ENCODE assay signal across 9 mouse cellular contexts in genomic region chr13:97282051-97282910, GRCm38 (mm10). TPM values are rescaled to one million over a fixed set of nuclear protein-coding genes. Genes with fewer than 3 reads are reported as not detected.
DNase-seq lines count a peak whose midpoint lies in the region; ATAC-seq and TF ChIP-seq lines count a peak whose summit lies in the region.
"Had no signal": no experiment of that assay in that cellular context is flagged by ENCODE, and none has a peak within 500 bp of the region (broad histone marks: within the 10 kb centered on the region; RNA-seq: fewer than 3 reads in every experiment).

No protein-coding gene starts in this region.

- WGBS in forebrain, embryonic 13.5 days, result 16% methylated on average over 26 of the region's 26 CpGs
- WGBS in limb, embryonic 14.5 days, result 12% methylated on average over 26 of the region's 26 CpGs
- WGBS in neural tube, embryonic 15.5 days, result 30% methylated on average over 26 of the region's 26 CpGs

- no peaks in the 10 kb centered on the region for H3K36me3 ChIP-seq in forebrain, embryonic 13.5 days (ENCODE audit: poor library complexity, severe bottlenecking)
- H3K36me3 ChIP-seq in limb, embryonic 14.5 days (ENCODE audit: control insufficient read depth, insufficient read depth, low read length), result no peaks in the 10 kb centered on the region
- no peaks in the 10 kb centered on the region for H3K36me3 ChIP-seq in neural tube, embryonic 15.5 days

- intact Hi-C loops in left cerebral cortex, adult 2 months (cut with DNase I), result no loop called here
- intact Hi-C loops in left cerebral cortex, postnatal 4 days (cut with DNase I), result no loop called here

- no peak for DNase-seq in left cerebral cortex, adult 2 months (ENCODE audit: extremely low spot score in 1 of 2, low spot score in 2 of 2)
- no peak for DNase-seq in left cerebral cortex, postnatal 4 days
- peak; percentile 30 for DNase-seq in limb, embryonic 14.5 days (ENCODE audit: low spot score)
- DNase-seq in B cell, adult 2 months, result no peak

- H3K4me2 ChIP-seq in forebrain, embryonic 13.5 days, result peak overlapping the region; percentile 56
- peak overlapping the region; percentile 51 for H3K4me2 ChIP-seq in limb, embryonic 14.5 days (replicated peaks; ENCODE audit: low read depth, low read length, severe bottlenecking)
- peak overlapping the region; percentile 53 for H3K4me2 ChIP-seq in neural tube, embryonic 15.5 days

- no peak for TF ChIP-seq CTCF in left cerebral cortex, adult 2 months (IDR thresholded peaks at IDR 0.05)

- H3K4me3 ChIP-seq in left cerebral cortex, adult 2 months, result 0 out of 2 replicates have a peak overlapping the region, but pooled peaks have one; percentile 17
- H3K4me3 ChIP-seq in forebrain, embryonic 13.5 days, result peak overlapping the region; percentile 25
- H3K4me3 ChIP-seq in limb, embryonic 14.5 days (replicated peaks; ENCODE audit: low read length), result peak overlapping the region; percentile 28
- peak overlapping the region; percentile 21 for H3K4me3 ChIP-seq in neural tube, embryonic 15.5 days (replicated peaks)
- H3K4me3 ChIP-seq: megakaryocyte, embryonic 14.5 days had no signal

- peak; percentile 62 for ATAC-seq in forebrain, embryonic 13.5 days
- ATAC-seq in limb, embryonic 14.5 days (ENCODE audit: low FRiP score, low read depth), result no peak
- no peak for ATAC-seq in neural tube, embryonic 15.5 days (ENCODE audit: low FRiP score)
- no peak for ATAC-seq in erythroid progenitor cell, adult 5-6 weeks (replicated peaks; ENCODE audit: low FRiP score, poor library complexity, severe bottlenecking)
- no peak for ATAC-seq in megakaryocyte-erythroid progenitor cell, adult 5-6 weeks (replicated peaks; ENCODE audit: low FRiP score, low TSS enrichment, poor library complexity, severe bottlenecking)

- peaks cover 4% of the 10 kb centered on the region; the same call in 1 of the 2 replicates for H3K27me3 ChIP-seq in forebrain, embryonic 13.5 days
- H3K27me3 ChIP-seq in limb, embryonic 14.5 days (ENCODE audit: control insufficient read depth, insufficient read depth, low read length), result 0 out of 2 replicates have a peak, but pooled peaks cover 10% of the 10 kb centered on the region
- H3K27me3 ChIP-seq in neural tube, embryonic 15.5 days (replicated peaks), result peaks cover 3% of the 10 kb centered on the region; the same call in 1 of the 2 replicates

- peak overlapping the region; percentile 46 for H3K9ac ChIP-seq in forebrain, embryonic 13.5 days
- H3K9ac ChIP-seq in limb, embryonic 14.5 days (ENCODE audit: low read depth, low read length, severe bottlenecking), result 0 out of 2 replicates have a peak overlapping the region, but pooled peaks have one; percentile 32
- no peak overlapping the region for H3K9ac ChIP-seq in neural tube, embryonic 15.5 days (replicated peaks)

- TF ChIP-seq POLR2A in limb, embryonic 14.5 days (IDR thresholded peaks at IDR 0.05; ENCODE audit: borderline replicate concordance, extremely low read depth, insufficient read depth, insufficient read length), result no peak

- H3K4me1 ChIP-seq in forebrain, embryonic 13.5 days, result peaks cover 16% of the 10 kb centered on the region
- peaks cover 6% of the 10 kb centered on the region; the same call in 1 of the 2 replicates for H3K4me1 ChIP-seq in limb, embryonic 14.5 days (ENCODE audit: control insufficient read depth, insufficient read depth, low read length)
- H3K4me1 ChIP-seq in neural tube, embryonic 15.5 days, result peaks cover 10% of the 10 kb centered on the region
- H3K4me1 ChIP-seq: megakaryocyte, embryonic 14.5 days had no signal

- H3K27ac ChIP-seq in left cerebral cortex, adult 2 months, result no peak overlapping the region
- H3K27ac ChIP-seq in forebrain, embryonic 13.5 days, result no peak overlapping the region
- H3K27ac ChIP-seq in limb, embryonic 14.5 days (replicated peaks; ENCODE audit: low read depth, low read length), result no peak overlapping the region
- no peak overlapping the region for H3K27ac ChIP-seq in neural tube, embryonic 15.5 days (replicated peaks)

- no peaks in the 10 kb centered on the region for H3K9me3 ChIP-seq in forebrain, embryonic 13.5 days (replicated peaks)
- no peaks in the 10 kb centered on the region for H3K9me3 ChIP-seq in limb, embryonic 14.5 days (ENCODE audit: control insufficient read depth, low read length)
- H3K9me3 ChIP-seq in neural tube, embryonic 15.5 days (replicated peaks), result no peaks in the 10 kb centered on the region

RNA-seq across cellular contexts. Expression of gene Enc1, which starts 41.4 kb away (rescaled TPM):
- 100 to 1,000 TPM; 653 to 683 TPM for total RNA-seq in left cerebral cortex, adult 2 months (2021)
- 100 to 1,000 TPM; 740 to 833 TPM for total RNA-seq in left cerebral cortex, postnatal 4 days (2021)
- 44.4 and 45.2 TPM in 2 replicates for polyA plus RNA-seq in forebrain, embryonic 13.5 days (2015; fragmentation: Nextera tagmentation; extraction: Ambion mirVana)
- polyA plus RNA-seq in limb, embryonic 14.5 days (2012; rRNA removed), result 33.5 and 40.7 TPM in 2 replicates
- polyA plus RNA-seq in limb, embryonic 14.5 days (2014; fragmentation: Nextera tagmentation; extraction: Ambion mirVana), result 8.9 and 12.1 TPM in 2 replicates
- 65.8 and 79.2 TPM in 2 replicates for polyA plus RNA-seq in neural tube, embryonic 15.5 days (2015; fragmentation: Nextera tagmentation; extraction: Ambion mirVana)
- 0.36 and 1.7 TPM in 2 replicates for total RNA-seq in erythroid progenitor cell, adult 5-6 weeks (2015; ENCODE audit: low replicate concordance)
- under 0.01 and 1.1 TPM in 2 replicates for total RNA-seq in erythroid progenitor cell, adult 5-6 weeks (2017; ENCODE audit: low replicate concordance)
- 2.1 and 3.9 TPM in 2 replicates for total RNA-seq in megakaryocyte-erythroid progenitor cell, adult 5-6 weeks (2014; fragmentation: Nextera tagmentation)
- 3.9 and 4.6 TPM in 2 replicates for total RNA-seq in megakaryocyte-erythroid progenitor cell, adult 5-6 weeks (2017)

Comparison
In these comparisons a context has a peak if more than half of its experiments do, and no peak if none do; other contexts are left out.
1. RNA of gene Enc1, which starts 41.4 kb away (total RNA-seq): 740 to 833 TPM in left cerebral cortex, postnatal 4 days and 653 to 683 TPM in left cerebral cortex, adult 2 months; 2.1 to 4.6 TPM in megakaryocyte-erythroid progenitor cell, adult 5-6 weeks and under 0.01 to 1.7 TPM in erythroid progenitor cell, adult 5-6 weeks; every median in the first group is over 100 times any median in the second.
2. Peak in every context shown above with its lines, with median percentiles within 50 percentile points of each other: H3K4me3 ChIP-seq and H3K4me2 ChIP-seq.